Mouse (Mus musculus) midbrain, postnatal 0 days (tissue): ENCODE measurements around the gene Gm9887. TPM values are rescaled to one million over a fixed set of nuclear protein-coding genes. Genes with fewer than 3 reads are reported as not detected.

Experiments used
- ATAC-seq: fragments of 200-750 bp; cut with Nextera tagmentation; 2 replicates; pipeline ENCODE4 v1.8.0; 2017; ENCODE audit warnings: moderate number of reproducible peaks, mild to moderate bottlenecking, moderate TSS enrichment, moderate library complexity; ENCODE audit not compliant: low FRiP score
- DNase-seq: peaks from one replicate; pipeline ENCODE4 v3.0.0-alpha.2; 2015; ENCODE audit warnings: low spot score
- H3K27ac ChIP-seq: fragments of 300-500 bp; sonication (generic); 2 replicates; pipeline ENCODE4 v1.5.1; 2014; ENCODE audit warnings: low read depth, mild to moderate bottlenecking, low read length, mixed read lengths
- H3K27me3 ChIP-seq: fragments of 300-500 bp; sonication (generic); 2 replicates; pipeline ENCODE4 v1.6.1; 2014; ENCODE audit warnings: low read length, control low read depth, mixed read lengths; ENCODE audit not compliant: insufficient read depth
- H3K36me3 ChIP-seq: fragments of 300-500 bp; sonication (generic); 2 replicates; pipeline ENCODE4 v1.6.1; 2014; ENCODE audit warnings: low read length, control low read depth, mixed read lengths; ENCODE audit not compliant: insufficient read depth
- H3K4me1 ChIP-seq: fragments of 300-500 bp; sonication (generic); 2 replicates; pipeline ENCODE4 v1.6.1; 2014; ENCODE audit warnings: mild to moderate bottlenecking, control low read depth, antibody characterized with exemption, low read length, mixed read lengths; ENCODE audit not compliant: insufficient read depth
- H3K4me2 ChIP-seq: fragments of 300-500 bp; sonication (generic); 2 replicates; pipeline ENCODE4 v1.6.1; 2014; ENCODE audit warnings: low read depth, mild to moderate bottlenecking, low read length, mixed read lengths; ENCODE audit not compliant: poor library complexity, severe bottlenecking
- H3K4me3 ChIP-seq: fragments of 300-500 bp; sonication (generic); 2 replicates; pipeline ENCODE4 v1.5.1; 2014; ENCODE audit warnings: low read depth, mild to moderate bottlenecking, low read length, moderate library complexity
- H3K9ac ChIP-seq: fragments of 300-500 bp; sonication (generic); replicated peaks from 2 replicates; pipeline ENCODE4 v1.6.1; 2014; ENCODE audit warnings: mild to moderate bottlenecking, low read length, moderate library complexity, mixed read lengths; ENCODE audit not compliant: poor library complexity, severe bottlenecking
- H3K9me3 ChIP-seq: fragments of 300-500 bp; sonication (generic); 2 replicates; pipeline ENCODE4 v1.6.1; 2016; ENCODE audit warnings: low read length, control low read depth
- CTCF ChIP-seq: IDR thresholded peaks from 2 replicates; pipeline ENCODE4 v1.5.1; 2016; ENCODE audit warnings: antibody characterized with exemption, mild to moderate bottlenecking
- WGBS: fragments of 180-500 bp; shearing (Covaris S2); extraction: QIAGEN DNeasy Blood & Tissue Kit; methylation state at CpG from one replicate; pipeline ENCODE4 v1.1.7; 2014; 5-methylcytosine and 5-hydroxymethylcytosine counted together
- microRNA-seq: library from miRNA; unstranded; fragments of <30 nt; microRNA quantifications from one replicate; pipeline ENCODE4, GENCODE M21; 2016; ENCODE audit warnings: borderline number of aligned reads
- polyA plus RNA-seq: library from polyadenylated mRNA; unstranded; fragments of >200 nt; fragmentation: Nextera tagmentation; extraction: Ambion mirVana; gene quantifications from 2 replicates; pipeline ENCODE4 v1.2.1, GENCODE M21; 2015
- total RNA-seq: library from RNA; depleted of rRNA; stranded (reverse); fragments of >200 nt; gene quantifications from 2 replicates; pipeline ENCODE4 v1.2.3, GENCODE M21; 2014; rRNA removed

Gm9887 gene
- total and polyA plus RNA-seq, 2 experiments from 2014 or later = 1.0 TPM; not detected in 1

- Histone ChIP-seq H3K36me3 (peaks cover 20% of the 10 kb centered on the region), H3K4me1 (no peaks in the 10 kb centered on the region), H3K9me3 (no peaks in the 10 kb centered on the region), H3K4me2 (no peak overlapping the region), H3K27ac (no peak overlapping the region), H3K9ac (no peak overlapping the region), H3K4me3 (no peak overlapping the region), H3K27me3 (no peaks in the 10 kb centered on the region)
- TF ChIP-seq CTCF = no peak
- DNase-seq = no peak
- ATAC-seq = no peak
- WGBS = 90% methylated on average over 1 of the region's 1 CpGs
Measured at GRCm38 (mm10) chr12:69332147-69332546, 40.1 kb downstream of the Gm9887 start.

- DNase-seq (no peak), ATAC-seq (no peak)
- H3K27ac ChIP-seq = no peak overlapping the region
- H3K36me3 ChIP-seq = peaks cover 15% of the 10 kb centered on the region
- WGBS = 91% methylated on average over 3 of the region's 3 CpGs
- no peak overlapping the region for H3K4me2 ChIP-seq
- no peak overlapping the region for H3K9ac ChIP-seq
- H3K9me3 ChIP-seq = no peaks in the 10 kb centered on the region
- no peak for TF ChIP-seq CTCF
- no peaks in the 10 kb centered on the region for H3K4me1 ChIP-seq
- no peaks in the 10 kb centered on the region for H3K27me3 ChIP-seq
- H3K4me3 ChIP-seq = no peak overlapping the region
Measured at GRCm38 (mm10) chr12:69331187-69331586, 41.1 kb downstream of the Gm9887 start.

Small RNAs within 50 kb of the gene (microRNA-seq; reads per million reads assigned to microRNA genes)
- gene Gm47299 = not detected
- gene Gm47305 = not detected

Other genes starting within 250 kb of the Gm9887 start
- 145 and 151 TPM in 2 replicates for gene Rps29, start 213.3 kb downstream of the Gm9887 start, total RNA-seq
- gene Rps29, start 213.3 kb downstream of the Gm9887 start, polyA plus RNA-seq = 1,280 and 1,361 TPM in 2 replicates
- gene Lrr1, start 203.6 kb downstream of the Gm9887 start, total RNA-seq = 0.24 and 1.6 TPM in 2 replicates
- gene Lrr1, start 203.6 kb downstream of the Gm9887 start, polyA plus RNA-seq = 1.2 and 1.3 TPM in 2 replicates
- 117 and 148 TPM in 2 replicates for gene Rpl36al, start 188.4 kb downstream of the Gm9887 start, total RNA-seq
- 352 and 392 TPM in 2 replicates for gene Rpl36al, start 188.4 kb downstream of the Gm9887 start, polyA plus RNA-seq
- 54.6 and 59.0 TPM in 2 replicates for gene Mgat2, start 188.3 kb downstream of the Gm9887 start, total RNA-seq
- 41.5 and 41.9 TPM in 2 replicates for gene Mgat2, start 188.3 kb downstream of the Gm9887 start, polyA plus RNA-seq
- 0.38 and 4.0 TPM in 2 replicates for gene Gm49383, start 175.4 kb downstream of the Gm9887 start, total RNA-seq
- gene Gm49383, start 175.4 kb downstream of the Gm9887 start, polyA plus RNA-seq = 5.3 and 5.4 TPM in 2 replicates
- gene Dnaaf2, start 174.0 kb downstream of the Gm9887 start, total RNA-seq = 5.0 and 6.1 TPM in 2 replicates
- 8.0 and 9.4 TPM in 2 replicates for gene Dnaaf2, start 174.0 kb downstream of the Gm9887 start, polyA plus RNA-seq
- gene Gm49384, start 168.2 kb downstream of the Gm9887 start, total RNA-seq = 1.2 TPM in 1 of 2 replicates, not detected in the other
- 2.5 and 2.9 TPM in 2 replicates for gene Gm49384, start 168.2 kb downstream of the Gm9887 start, polyA plus RNA-seq
- 2.4 and 3.6 TPM in 2 replicates for gene Pole2, start 144.3 kb downstream of the Gm9887 start, total RNA-seq
- gene Pole2, start 144.3 kb downstream of the Gm9887 start, polyA plus RNA-seq = 1.4 TPM in 2 replicates
- 8.5 TPM in 2 replicates for gene Klhdc1, start 131.3 kb downstream of the Gm9887 start, total RNA-seq
- gene Klhdc1, start 131.3 kb downstream of the Gm9887 start, polyA plus RNA-seq = 18.1 and 25.6 TPM in 2 replicates
- gene Klhdc2, start 75.8 kb downstream of the Gm9887 start, total RNA-seq = 303 and 373 TPM in 2 replicates
- 259 and 266 TPM in 2 replicates for gene Klhdc2, start 75.8 kb downstream of the Gm9887 start, polyA plus RNA-seq
- gene Nemf, start 15.3 kb downstream of the Gm9887 start, total RNA-seq = 24.0 and 40.8 TPM in 2 replicates
- 63.9 and 69.6 TPM in 2 replicates for gene Nemf, start 15.3 kb downstream of the Gm9887 start, polyA plus RNA-seq
- 122 TPM in 2 replicates for gene Arf6, start 308 bp downstream of the Gm9887 start, total RNA-seq
- 34.9 and 42.0 TPM in 2 replicates for gene Arf6, start 308 bp downstream of the Gm9887 start, polyA plus RNA-seq
- 7.5 and 9.4 TPM in 2 replicates for gene Vcpkmt, start 210.6 kb upstream of the Gm9887 start, total RNA-seq
- 32.2 and 32.5 TPM in 2 replicates for gene Vcpkmt, start 210.6 kb upstream of the Gm9887 start, polyA plus RNA-seq